Mouse (Mus musculus): ENCODE measurements around the gene 4930486L24Rik.
"Not testable (repeated sequence)": the region's sequence is repeated elsewhere in the genome, so short reads cannot be mapped to it uniquely, and the experiment has no call there.

4930486L24Rik gene

DNA sequence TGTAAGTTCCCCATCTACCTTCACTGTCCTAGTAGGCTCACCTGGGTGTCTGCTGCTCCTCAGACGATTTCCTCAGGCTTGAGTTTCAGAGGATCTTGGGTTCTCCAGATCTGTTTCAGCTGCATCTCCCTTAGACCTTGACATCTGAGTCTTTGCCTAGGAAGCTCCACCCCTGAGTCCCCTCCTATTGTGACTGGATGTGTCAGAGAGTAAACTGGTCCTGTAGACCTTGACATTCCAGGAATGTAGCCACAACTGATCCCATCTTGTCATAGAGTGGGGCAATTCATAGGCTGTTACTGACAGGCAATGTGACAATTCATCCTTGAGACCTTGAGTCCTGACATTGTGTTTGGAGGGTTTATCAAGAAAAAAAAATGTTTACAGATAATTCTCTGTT, at the start of gene 4930486L24Rik:
TSS of gene 4930486L24Rik (minus strand) at position 195 of the 400 bp plus-strand sequence.
- no peak for DNase-seq (ENCODE audit: low spot score)

DNA sequence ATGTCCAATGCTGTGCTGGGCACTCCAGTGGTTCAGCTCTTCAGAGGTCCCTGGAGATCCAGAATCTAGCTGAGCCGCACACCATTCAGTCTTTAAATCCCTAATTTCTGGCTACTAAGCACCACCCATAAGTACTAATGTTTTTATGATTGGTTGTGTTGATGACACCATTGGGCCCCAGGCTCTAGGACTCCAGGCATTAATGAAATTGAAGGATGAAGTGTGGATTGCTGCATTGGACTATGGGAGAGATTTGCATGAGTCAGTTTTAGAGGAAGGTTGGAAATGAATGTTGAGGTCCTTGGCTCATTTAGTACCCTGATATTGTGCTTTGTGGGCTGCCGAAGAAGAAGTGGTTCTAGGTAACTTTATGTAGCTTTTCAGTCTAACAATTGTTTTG, 40.5 kb upstream of the 4930486L24Rik start, which contains the start of gene Tpbpb:
TSS of gene Tpbpb (minus strand) at position 101 of the 400 bp plus-strand sequence.
- DNase-seq (ENCODE audit: low spot score) = not testable (repeated sequence)

DNA sequence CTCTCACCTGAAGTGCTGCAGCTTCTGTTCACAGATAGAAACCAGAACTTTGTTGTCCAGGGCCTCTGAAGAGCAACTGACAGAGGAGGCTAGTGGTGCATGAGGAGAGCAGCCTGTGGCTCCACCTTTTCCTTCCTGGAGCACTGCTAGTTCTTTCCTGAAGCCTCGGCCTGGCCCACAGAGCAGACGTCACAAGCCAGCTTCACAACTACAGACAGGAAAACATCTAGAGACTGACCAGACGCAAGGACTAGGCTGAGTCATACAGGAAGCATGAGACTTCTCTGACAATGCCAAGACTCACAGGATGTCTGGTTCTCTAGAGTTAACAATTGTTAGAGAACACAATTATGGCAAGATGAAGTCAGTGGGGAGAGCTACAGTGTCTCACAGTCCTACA, 33.1 kb upstream of the 4930486L24Rik start, which contains the start of gene Ctla2b:
TSS of gene Ctla2b (minus strand) at position 120 of the 400 bp plus-strand sequence.
- DNase-seq (ENCODE audit: low spot score) = peak; percentile 18

DNA sequence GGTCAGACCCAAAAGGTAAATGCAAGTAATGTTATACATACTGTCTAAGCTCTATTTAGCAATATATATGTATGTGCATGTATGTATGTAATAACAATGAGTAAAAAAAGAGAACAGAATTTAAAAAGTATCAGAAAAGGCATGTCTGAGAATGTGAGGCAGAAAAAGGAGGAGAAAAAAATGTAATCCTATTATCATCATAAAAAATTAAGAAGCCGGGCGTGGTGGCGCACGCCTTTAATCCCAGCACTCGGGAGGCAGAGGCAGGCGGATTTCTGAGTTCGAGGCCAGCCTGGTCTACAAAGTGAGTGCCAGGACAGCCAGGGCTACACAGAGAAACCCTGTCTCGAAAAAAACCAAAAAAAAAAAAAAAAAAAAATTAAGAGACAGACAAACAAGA, 32.5 kb upstream of the 4930486L24Rik start, which contains the start of gene Gm49392:
TSS of gene Gm49392 (minus strand) at position 101 of the 400 bp plus-strand sequence.
- DNase-seq (ENCODE audit: low spot score) = not testable (repeated sequence)

DNA sequence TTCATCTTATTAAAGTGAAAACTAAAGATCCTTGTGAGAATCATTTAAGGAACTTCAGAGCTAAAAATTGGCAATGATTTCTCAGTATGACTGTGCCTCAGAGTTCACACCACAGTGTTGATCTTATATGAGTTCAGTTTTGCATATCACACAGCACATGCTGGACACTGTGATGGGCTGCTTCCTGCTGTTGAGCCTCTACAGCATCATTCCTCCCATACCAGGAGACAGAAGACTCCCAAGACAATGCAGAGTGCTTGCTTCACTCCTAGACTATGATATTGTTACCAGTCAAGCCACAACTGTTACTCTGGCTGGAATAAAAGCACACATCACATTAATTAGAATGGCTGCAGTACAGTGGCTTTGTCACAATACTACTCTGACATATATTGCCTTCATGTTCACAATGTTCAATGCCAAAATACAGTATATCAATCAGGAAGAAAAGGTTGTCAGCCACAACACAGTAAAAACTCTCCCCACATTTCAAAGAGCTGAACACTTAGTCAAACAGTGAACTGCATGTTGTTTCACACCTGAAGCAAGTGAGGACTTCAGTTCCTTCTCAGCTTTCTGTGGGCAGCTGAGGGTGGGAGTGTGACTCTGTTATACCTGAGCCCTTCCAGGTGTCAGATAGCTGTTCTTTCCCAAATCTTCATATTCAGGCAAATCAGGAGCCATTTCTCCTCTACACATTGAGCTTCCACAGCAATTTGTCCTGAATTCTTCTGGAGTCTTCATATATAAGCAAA, 31.3 kb upstream of the 4930486L24Rik start:
- no peak for DNase-seq (ENCODE audit: low spot score)

DNA sequence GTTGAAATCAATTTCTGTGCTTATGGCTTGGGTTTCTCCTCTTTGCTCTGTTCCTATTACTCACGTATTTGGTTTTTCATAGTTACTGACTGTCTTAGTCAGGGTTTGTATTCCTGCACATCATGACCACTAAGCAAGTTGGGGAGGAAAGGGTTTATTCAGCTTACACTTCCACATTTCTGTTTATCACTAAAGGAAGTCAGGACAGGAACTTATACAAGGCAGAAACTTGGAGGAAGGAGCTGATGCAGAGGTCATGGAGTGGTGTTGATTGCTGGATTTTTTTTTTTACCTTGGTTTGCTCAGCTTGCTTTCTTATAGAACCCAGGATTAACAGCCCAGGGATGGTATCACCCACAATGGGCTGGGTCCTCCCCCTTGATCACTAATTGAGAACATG, 28.0 kb upstream of the 4930486L24Rik start:
- no peak for DNase-seq (ENCODE audit: low spot score)

DNA sequence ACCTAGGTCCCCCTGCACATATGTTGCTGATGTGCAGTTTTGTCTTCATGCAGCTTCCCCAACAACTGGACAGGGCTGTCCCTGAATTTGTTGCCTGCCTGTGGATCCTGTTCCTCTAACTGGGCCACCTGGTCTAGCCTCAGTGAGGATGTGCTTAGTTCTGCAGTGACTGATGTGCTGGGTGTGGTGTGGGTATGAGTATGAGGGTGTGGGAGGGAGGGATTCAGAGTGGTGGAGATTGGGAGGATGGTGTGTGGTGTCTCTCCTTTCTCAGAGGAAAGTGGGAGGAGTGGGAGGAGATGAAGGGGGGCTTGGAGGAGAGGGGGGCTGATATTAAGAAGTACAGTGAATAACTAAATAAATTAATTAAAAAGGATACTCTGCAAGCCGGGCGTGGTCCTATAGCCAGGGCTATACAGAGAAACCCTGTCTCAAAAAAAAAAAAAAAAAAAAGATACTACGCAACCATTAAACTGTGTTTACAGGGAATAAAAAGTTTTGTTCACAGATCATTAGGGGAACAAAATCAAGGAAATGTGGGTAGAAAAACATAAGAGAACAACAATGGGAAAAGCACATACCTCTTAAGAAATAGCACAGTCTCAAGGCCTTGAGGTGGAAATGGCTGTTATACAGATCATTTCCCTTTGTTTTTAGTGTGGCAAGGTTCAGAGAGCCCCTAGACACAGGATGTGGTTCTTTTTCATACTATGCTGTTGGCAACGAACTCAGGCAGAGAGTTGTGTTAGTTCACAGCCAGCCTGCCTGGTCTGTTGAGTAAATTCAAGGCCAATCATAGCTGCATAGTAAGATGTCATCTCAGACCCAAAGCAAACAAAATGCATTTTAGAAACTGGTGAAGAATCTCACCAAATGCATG, 15.8 kb downstream of the 4930486L24Rik start:
- DNase-seq (ENCODE audit: low spot score) = no peak

DNA sequence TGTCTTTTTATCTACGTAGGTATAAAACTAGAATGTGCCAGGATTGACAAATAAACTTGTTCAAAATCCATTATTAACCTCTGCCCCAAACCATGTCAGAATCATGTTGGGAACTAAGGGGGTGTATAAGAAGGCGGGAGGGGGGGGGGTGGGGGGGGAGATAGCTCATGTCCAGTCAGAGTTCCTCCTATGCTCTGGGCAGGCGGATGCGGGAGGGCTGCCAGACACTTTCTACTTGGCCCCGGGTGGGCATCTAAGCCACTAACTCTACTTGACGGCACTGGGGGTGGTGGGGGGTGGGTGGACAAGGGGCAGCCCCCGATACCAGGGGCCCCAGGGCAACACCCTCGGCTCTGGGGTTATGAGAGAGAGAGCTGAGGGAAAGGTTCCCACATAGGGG, 21.1 kb downstream of the 4930486L24Rik start:
- DNase-seq (ENCODE audit: low spot score) = no peak

DNA sequence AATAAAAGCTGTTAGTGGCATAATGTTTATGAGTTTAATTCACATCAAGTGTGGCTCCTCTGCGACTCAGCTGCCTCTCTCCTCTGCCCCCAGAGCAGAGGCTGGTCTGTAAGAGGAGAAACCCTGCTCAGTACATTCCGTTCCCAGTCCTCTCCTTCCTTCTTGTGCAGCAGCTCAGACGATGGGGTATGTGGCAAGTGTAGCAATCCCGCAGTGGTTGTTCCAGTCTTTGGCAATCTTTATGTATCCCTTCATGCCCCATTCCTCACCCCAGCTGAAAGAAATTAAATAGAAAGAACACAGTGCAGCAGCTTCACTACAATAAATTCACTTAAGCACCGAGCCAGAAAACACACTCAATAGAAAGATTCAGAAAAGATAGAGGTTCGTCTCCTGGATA, 21.6 kb downstream of the 4930486L24Rik start:
- DNase-seq (ENCODE audit: low spot score) = no peak

DNA sequence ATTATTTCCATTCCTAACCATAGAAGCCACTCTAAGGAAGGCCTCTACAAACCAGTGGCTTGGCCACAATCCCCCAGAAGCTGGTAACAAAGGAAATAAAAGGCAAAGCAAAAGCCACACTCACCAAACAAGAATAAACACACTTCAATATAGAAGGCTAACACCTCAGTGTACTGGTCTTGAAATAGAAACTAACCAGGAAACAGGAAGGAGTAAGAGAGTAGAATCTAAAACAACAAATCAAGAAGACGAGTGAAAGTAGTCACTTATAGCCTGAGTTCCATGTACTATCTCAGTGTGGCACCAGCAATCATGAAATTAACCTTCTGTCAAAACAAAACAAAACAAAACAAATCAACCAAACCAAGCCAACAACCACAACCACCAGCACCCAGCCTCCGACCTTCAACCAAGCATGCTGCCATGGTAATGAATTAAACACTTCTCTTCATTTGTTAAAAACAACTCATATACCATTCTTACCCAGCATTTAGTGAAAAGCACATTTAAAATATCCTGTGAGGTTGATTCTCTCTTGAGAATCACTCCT, 24.8 kb downstream of the 4930486L24Rik start:
- no peak for DNase-seq (ENCODE audit: low spot score)

DNA sequence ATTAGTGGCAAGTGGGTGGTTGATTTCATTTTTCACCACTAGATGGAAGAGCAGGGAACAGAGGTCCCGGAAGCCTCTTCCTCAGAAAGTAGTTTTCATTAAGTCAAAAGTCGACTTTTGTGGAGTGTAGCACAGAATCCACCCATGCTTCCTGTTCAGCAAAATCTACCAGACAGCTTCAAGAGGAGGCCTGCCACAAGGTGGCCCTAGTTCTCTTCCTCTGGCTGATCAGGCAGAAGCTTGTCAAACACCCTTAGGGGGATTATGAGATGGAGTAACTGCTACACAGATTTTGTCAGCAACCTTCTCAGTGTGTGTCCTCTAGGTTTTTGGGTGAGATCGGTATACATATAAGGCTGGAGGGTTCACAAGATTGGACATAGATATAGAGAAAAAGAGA, 38.2 kb downstream of the 4930486L24Rik start:
- no peak for DNase-seq (ENCODE audit: low spot score)

DNA sequence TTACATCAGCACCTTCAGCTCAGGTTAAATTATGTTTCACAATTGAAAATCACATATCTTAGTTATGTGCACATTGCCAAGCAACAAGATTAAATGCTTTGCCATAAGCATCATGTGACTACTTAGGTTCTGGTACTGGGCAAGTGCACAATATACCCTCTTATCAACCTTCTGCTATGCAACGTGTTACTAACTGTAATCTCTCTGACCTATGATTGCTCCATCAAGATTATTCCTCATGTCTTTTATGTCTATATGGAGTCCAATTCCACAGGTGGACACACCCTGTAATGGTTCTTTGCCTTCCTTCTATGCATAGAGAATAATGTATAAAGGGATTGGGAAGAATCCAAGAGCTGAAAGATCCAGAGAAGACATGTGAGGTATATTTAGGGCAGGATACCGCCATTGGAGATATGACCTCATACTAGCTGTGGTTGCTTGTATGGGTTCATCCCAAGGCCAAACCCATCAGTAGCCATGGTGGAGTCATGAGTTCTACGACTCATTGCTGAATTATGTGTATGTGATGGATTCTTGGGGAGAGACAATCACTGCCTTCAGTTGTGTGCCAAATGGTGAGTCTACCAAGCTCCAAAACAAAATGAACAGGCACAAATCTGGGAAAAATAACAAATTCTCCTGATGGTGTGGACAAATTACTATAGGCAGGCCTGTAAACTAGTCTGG, 43.6 kb downstream of the 4930486L24Rik start:
- no peak for DNase-seq (ENCODE audit: low spot score)

DNA sequence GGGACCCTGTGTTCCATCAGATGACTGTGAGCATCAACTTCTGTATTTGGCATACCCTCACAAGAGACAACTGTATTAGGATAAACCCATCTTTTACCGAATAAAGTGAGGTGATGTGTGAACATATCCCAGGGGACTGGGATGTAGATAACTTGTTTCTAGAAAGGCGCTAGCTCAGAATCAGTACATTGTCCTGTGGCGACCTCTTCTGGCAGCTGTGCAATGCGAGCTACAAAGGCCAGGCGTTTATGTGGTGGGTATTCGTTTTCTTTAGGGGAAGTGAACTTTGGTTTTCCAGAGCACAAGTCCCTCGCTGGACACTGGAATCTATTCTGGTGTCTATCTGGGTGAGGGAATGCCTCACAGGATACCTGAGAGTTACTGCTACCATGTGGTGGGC, 44.8 kb downstream of the 4930486L24Rik start:
- peak; percentile 6 for DNase-seq (ENCODE audit: low spot score)

DNA sequence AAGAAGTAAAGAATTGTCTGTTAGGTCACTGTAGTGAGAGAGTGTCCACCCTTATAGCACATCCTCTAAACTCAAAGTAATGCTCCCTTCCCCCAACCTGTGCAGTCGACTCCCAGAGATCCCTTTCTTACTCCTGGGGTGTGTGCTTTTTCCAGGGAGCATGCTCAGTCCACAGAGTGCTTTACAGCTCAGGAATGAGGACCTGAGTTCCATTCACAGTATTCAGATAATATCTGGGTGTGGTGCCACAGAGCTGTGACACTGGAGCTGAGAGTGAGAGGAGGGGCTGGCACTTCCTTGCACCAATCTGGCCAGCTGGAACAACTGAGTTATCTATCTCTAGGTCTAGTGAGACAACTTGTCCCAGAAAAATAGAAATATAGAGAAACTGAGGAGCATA, 50.6 kb downstream of the 4930486L24Rik start:
- no peak for DNase-seq (ENCODE audit: low spot score)

DNA sequence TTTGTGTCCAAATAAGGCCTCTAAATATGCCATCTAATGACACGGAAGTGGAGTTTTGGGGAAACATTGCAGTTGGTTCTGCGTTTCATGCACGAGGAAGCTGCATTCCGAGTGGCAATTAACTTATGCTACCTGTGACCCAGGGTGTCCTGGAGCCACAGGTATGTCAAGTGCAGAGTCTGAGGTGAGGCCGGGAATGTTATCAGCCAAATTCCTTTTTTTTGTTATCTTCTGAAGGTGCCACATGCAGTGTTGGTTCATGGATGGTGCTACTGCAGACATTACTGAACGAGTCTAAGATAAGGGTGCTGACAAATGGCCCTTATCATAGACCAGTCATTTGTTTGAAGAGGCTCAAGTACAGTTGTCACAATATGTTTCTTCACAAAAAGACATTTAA, 51.5 kb downstream of the 4930486L24Rik start:
- no peak for DNase-seq (ENCODE audit: low spot score)

DNA sequence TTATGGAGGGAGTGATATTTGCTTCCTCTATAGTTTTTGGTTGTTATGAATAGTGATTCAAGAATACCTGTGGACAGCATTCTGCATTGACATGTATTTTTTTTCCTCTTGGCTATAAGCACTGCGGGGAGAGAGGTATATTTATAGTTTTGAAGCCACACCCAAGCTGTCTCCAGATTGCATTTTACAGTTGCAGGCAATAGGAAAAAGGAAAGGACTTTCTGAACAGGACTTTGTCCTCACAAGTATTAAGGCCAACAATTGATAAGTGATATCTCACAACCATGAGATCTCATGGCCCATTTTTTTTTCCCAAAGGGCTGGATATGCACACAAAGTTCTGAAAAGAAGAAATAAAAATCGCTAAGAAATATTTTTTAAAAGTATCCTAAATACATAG, 54.6 kb downstream of the 4930486L24Rik start:
- no peak for DNase-seq (ENCODE audit: low spot score)

DNA sequence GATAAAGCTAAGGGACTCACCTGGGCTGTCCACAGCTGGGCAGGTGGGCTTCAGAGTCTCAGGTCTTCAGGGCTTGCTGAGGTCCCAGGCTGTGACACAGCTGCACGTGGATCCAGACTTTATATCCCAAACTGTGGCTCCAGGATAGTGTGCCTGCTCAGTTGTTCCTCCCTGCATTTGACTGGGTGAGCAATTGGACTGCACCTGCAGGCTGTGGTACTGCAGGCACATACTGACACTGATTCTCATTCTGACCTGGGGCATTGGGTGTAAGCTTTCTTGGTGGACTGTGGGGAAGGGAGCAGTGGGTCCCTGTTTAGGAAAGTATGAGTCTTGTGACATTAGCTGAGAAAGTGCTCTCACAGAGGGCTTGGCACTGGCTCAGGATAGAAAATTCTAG, 61.5 kb downstream of the 4930486L24Rik start, which contains the start of gene Ctsll3:
TSS of gene Ctsll3 (minus strand) at position 101 of the 400 bp plus-strand sequence.
- DNase-seq (ENCODE audit: low spot score) = no peak

Measured in yolk sac, embryonic 10.5 days (tissue).